Mouse (Mus musculus): Measurements from ENCODE around the gene Vmn1r230. TPM values are rescaled to one million over a fixed set of nuclear protein-coding genes. Genes with fewer than 3 reads are reported as not detected.

The Vmn1r230 gene
- not detected for polyA plus RNA-seq (2014; fragmentation: Illumina TruSeq; extraction: RNeasy Lipid Tissue Mini Kit (QIAGEN cat#74804); ENCODE audit: low read depth, low replicate concordance)

GRCm38 (mm10) chr17:20840144-20840543 is at the start of gene Vmn1r230:
TSS of gene Vmn1r230 (plus strand) at chr17:20840444.

GRCm38 (mm10) chr17:20811255-20811654 is 29.0 kb upstream of the Vmn1r230 start, which contains the start of gene Vmn1r229:
TSS of gene Vmn1r229 (plus strand) at chr17:20811555.

Other genes starting within 250 kb of the Vmn1r230 start
- not detected for gene Vmn2r110, start 244.0 kb upstream of the Vmn1r230 start, polyA plus RNA-seq (2014; fragmentation: Illumina TruSeq; extraction: RNeasy Lipid Tissue Mini Kit (QIAGEN cat#74804); ENCODE audit: low read depth, low replicate concordance)
- gene Fpr-rs3, start 215.6 kb upstream of the Vmn1r230 start, polyA plus RNA-seq (2014; fragmentation: Illumina TruSeq; extraction: RNeasy Lipid Tissue Mini Kit (QIAGEN cat#74804); ENCODE audit: low read depth, low replicate concordance) = not detected
- not detected for gene Vmn1r226, start 157.6 kb upstream of the Vmn1r230 start, polyA plus RNA-seq (2014; fragmentation: Illumina TruSeq; extraction: RNeasy Lipid Tissue Mini Kit (QIAGEN cat#74804); ENCODE audit: low read depth, low replicate concordance)
- gene Vmn1r227, start 110.6 kb upstream of the Vmn1r230 start, polyA plus RNA-seq (2014; fragmentation: Illumina TruSeq; extraction: RNeasy Lipid Tissue Mini Kit (QIAGEN cat#74804); ENCODE audit: low read depth, low replicate concordance) = not detected
- not detected for gene Vmn1r228, start 54.3 kb upstream of the Vmn1r230 start, polyA plus RNA-seq (2014; fragmentation: Illumina TruSeq; extraction: RNeasy Lipid Tissue Mini Kit (QIAGEN cat#74804); ENCODE audit: low read depth, low replicate concordance)
- gene Vmn1r229, start 28.9 kb upstream of the Vmn1r230 start, polyA plus RNA-seq (2014; fragmentation: Illumina TruSeq; extraction: RNeasy Lipid Tissue Mini Kit (QIAGEN cat#74804); ENCODE audit: low read depth, low replicate concordance) = not detected
- not detected for gene Vmn1r231, start 64.6 kb downstream of the Vmn1r230 start, polyA plus RNA-seq (2014; fragmentation: Illumina TruSeq; extraction: RNeasy Lipid Tissue Mini Kit (QIAGEN cat#74804); ENCODE audit: low read depth, low replicate concordance)
- gene Vmn1r232, start 79.3 kb downstream of the Vmn1r230 start, polyA plus RNA-seq (2014; fragmentation: Illumina TruSeq; extraction: RNeasy Lipid Tissue Mini Kit (QIAGEN cat#74804); ENCODE audit: low read depth, low replicate concordance) = not detected
- 77.1 TPM for gene Ppp2r1a, start 104.9 kb downstream of the Vmn1r230 start, polyA plus RNA-seq (2014; fragmentation: Illumina TruSeq; extraction: RNeasy Lipid Tissue Mini Kit (QIAGEN cat#74804); ENCODE audit: low read depth, low replicate concordance)
- not detected for gene Vmn1r233, start 156.0 kb downstream of the Vmn1r230 start, polyA plus RNA-seq (2014; fragmentation: Illumina TruSeq; extraction: RNeasy Lipid Tissue Mini Kit (QIAGEN cat#74804); ENCODE audit: low read depth, low replicate concordance)
- 38.4 TPM for gene Zfp160, start 168.5 kb downstream of the Vmn1r230 start, polyA plus RNA-seq (2014; fragmentation: Illumina TruSeq; extraction: RNeasy Lipid Tissue Mini Kit (QIAGEN cat#74804); ENCODE audit: low read depth, low replicate concordance)

Measured in adrenal gland, adult 10 weeks (tissue).